Mouse (Mus musculus): Measurements from ENCODE around the gene Slc52a3.

The Slc52a3 gene

GRCm38 (mm10) chr2:151996229-151997189, at the start of gene Slc52a3:
TSS of gene Slc52a3 (plus strand) at chr2:151996511.
- DNase-seq (ENCODE audit: low spot score in 2 of 2) = peak; percentile 79 to 80

- DNase-seq (ENCODE audit: low spot score in 2 of 2) = no peak
Observed at GRCm38 (mm10) chr2:151947617-151948016, 48.7 kb upstream of the Slc52a3 start.

GRCm38 (mm10) chr2:151948311-151948710, 48.0 kb upstream of the Slc52a3 start:
- no peak for DNase-seq (ENCODE audit: low spot score in 2 of 2)

GRCm38 (mm10) chr2:151949082-151949774, 47.1 kb upstream of the Slc52a3 start:
- no peak for DNase-seq (ENCODE audit: low spot score in 2 of 2)

GRCm38 (mm10) chr2:151953665-151954064, 42.6 kb upstream of the Slc52a3 start:
- DNase-seq (ENCODE audit: low spot score in 2 of 2) = no peak

- no peak for DNase-seq (ENCODE audit: low spot score in 2 of 2)
Observed at GRCm38 (mm10) chr2:151956500-151957137, 39.7 kb upstream of the Slc52a3 start.

- no peak for DNase-seq (ENCODE audit: low spot score in 2 of 2)
Observed at GRCm38 (mm10) chr2:151959274-151959673, 37.0 kb upstream of the Slc52a3 start.

- no peak for DNase-seq (ENCODE audit: low spot score in 2 of 2)
Observed at GRCm38 (mm10) chr2:151961284-151962196, 34.8 kb upstream of the Slc52a3 start.

- peak; percentile 72 to 84 for DNase-seq (ENCODE audit: low spot score in 2 of 2)
Observed at GRCm38 (mm10) chr2:151962474-151962873, 33.8 kb upstream of the Slc52a3 start.

- no peak for DNase-seq (ENCODE audit: low spot score in 2 of 2)
Observed at GRCm38 (mm10) chr2:151963319-151963718, 33.0 kb upstream of the Slc52a3 start.

GRCm38 (mm10) chr2:151964052-151964451, 32.3 kb upstream of the Slc52a3 start:
- DNase-seq (ENCODE audit: low spot score in 2 of 2) = no peak

- no peak for DNase-seq (ENCODE audit: low spot score in 2 of 2)
Observed at GRCm38 (mm10) chr2:151967176-151967750, 29.0 kb upstream of the Slc52a3 start.

GRCm38 (mm10) chr2:151967792-151968191, 28.5 kb upstream of the Slc52a3 start:
- DNase-seq (ENCODE audit: low spot score in 2 of 2) = no peak

GRCm38 (mm10) chr2:151968451-151968850, 27.9 kb upstream of the Slc52a3 start:
- no peak for DNase-seq (ENCODE audit: low spot score in 2 of 2)

- DNase-seq (ENCODE audit: low spot score in 2 of 2) = no peak
Observed at GRCm38 (mm10) chr2:151968986-151969385, 27.3 kb upstream of the Slc52a3 start.

GRCm38 (mm10) chr2:151969396-151969795, 26.9 kb upstream of the Slc52a3 start:
- no peak for DNase-seq (ENCODE audit: low spot score in 2 of 2)

- DNase-seq (ENCODE audit: low spot score in 2 of 2) = peak; percentile 68 to 73
Observed at GRCm38 (mm10) chr2:151970191-151971172, 25.8 kb upstream of the Slc52a3 start.

GRCm38 (mm10) chr2:151971748-151972147, 24.6 kb upstream of the Slc52a3 start:
- DNase-seq (ENCODE audit: low spot score in 2 of 2) = no peak

- DNase-seq (ENCODE audit: low spot score in 2 of 2) = no peak
Observed at GRCm38 (mm10) chr2:151972880-151973594, 23.3 kb upstream of the Slc52a3 start.
